Mouse (Mus musculus): Measurements from ENCODE around the gene Dgkd. TPM values are rescaled to one million over a fixed set of nuclear protein-coding genes. Genes with fewer than 3 reads are reported as not detected.

The Dgkd gene
- polyA plus RNA-seq, 1 experiment from 2014 or later: 47.6 TPM

DNA sequence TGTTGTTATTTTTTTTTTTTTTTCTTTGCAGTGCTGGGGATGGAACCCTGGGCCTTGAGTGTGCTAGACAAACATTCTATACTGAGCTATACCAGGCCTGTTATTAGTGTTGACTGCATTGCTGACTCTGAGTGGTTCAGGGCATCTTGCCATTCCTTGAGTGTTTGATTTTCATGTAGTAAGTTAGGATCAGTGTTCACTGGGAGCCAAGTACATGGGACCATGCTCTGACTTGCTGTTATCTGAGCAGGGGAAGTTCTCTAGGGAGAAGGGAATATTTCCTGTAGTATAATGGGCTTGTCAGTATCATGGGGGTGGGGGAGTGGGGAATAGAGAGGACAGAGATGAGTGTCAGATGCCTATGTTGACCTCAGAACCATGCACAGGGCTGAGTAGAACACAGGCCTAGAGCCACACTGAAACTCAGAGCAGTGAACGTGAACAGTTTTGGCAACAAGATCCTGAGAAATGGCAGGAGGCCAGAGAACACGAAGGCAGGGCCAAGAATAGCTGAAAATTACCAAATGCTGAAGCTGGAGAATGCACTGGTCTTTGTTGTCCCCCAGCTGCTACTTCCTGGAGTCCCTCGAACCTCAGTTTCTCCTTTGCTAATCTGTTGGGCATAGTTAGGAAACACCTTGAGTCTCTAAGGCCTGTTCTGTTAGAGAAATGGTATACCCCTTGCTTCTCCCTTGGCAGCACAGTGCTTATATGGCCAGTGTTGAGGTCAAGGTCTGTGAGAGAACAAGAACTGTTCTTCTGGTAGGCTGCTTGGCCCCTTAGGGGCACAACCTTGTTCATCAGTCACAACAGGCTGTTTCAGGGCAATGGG is 26.6 kb downstream of the Dgkd start:
- DNase-seq (ENCODE audit: low read depth, low spot score) (peak; percentile 64), ATAC-seq (no peak)
- H3K27me3 ChIP-seq: no peaks in the 10 kb centered on the region
- no peak for TF ChIP-seq CTCF (IDR thresholded peaks at IDR 0.05)
- CTCF ChIA-PET: interaction anchor here (2.6 kb wide), 1 partner anchor 10 kb away, joined by 6 read pairs; no protein-coding TSS in a partner anchor
- in situ Hi-C loops (cut with MboI; ENCODE audit: low pct_unique_long_range_greater_than_20kb): no loop called here
- POLR2A ChIA-PET: no interaction called here

DNA sequence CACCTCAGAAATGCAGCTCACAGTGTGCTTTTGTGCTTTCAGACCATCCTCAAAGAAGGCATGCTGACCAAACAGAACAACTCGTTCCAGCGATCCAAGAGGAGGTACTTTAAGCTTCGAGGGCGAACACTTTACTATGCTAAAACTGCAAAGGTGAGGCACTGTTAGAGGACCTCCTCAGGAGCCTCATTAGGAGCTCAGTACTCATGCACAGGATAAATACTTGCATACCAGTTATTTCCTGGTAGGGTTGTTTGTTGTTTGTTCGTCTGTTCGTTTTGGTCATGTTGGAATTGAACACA is 27.2 kb downstream of the Dgkd start:
- CTCF ChIA-PET: interaction anchor here (2.6 kb wide), 1 partner anchor 10 kb away, joined by 6 read pairs; no protein-coding TSS in a partner anchor
- TF ChIP-seq CTCF (IDR thresholded peaks at IDR 0.05): no peak
- ATAC-seq: no peak
- no peaks in the 10 kb centered on the region for H3K27me3 ChIP-seq
- no peak for DNase-seq (ENCODE audit: low read depth, low spot score)
- POLR2A ChIA-PET: no interaction called here
- in situ Hi-C loops (cut with MboI; ENCODE audit: low pct_unique_long_range_greater_than_20kb): no loop called here

DNA sequence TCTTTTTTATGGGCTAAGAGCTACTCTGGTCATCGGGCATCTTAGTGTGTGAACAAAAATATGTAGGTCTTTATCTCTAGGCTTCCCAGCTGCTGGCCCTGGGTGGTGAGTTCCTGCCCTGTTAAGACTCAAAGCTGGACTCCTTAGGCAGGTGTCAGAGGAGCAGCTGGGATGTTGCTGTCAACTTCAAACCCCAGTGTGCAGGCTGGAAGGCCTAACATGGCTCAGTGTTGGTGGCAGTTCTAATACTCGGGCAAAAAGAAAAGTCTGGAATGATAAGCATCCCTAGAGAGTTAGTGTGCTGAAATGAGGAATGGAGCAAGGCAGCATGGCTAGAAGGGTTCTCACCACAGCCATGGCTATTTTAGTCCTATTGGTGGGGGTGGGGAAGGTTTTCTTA is 27.8 kb downstream of the Dgkd start:
- ATAC-seq (no peak), DNase-seq (ENCODE audit: low read depth, low spot score) (no peak)
- in situ Hi-C loops (cut with MboI; ENCODE audit: low pct_unique_long_range_greater_than_20kb): no loop called here
- no peak for TF ChIP-seq CTCF (IDR thresholded peaks at IDR 0.05)
- CTCF ChIA-PET: interaction anchor here (2.6 kb wide), 1 partner anchor 9 kb away, joined by 6 read pairs; no protein-coding TSS in a partner anchor
- POLR2A ChIA-PET: no interaction called here
- H3K27me3 ChIP-seq: no peaks in the 10 kb centered on the region

DNA sequence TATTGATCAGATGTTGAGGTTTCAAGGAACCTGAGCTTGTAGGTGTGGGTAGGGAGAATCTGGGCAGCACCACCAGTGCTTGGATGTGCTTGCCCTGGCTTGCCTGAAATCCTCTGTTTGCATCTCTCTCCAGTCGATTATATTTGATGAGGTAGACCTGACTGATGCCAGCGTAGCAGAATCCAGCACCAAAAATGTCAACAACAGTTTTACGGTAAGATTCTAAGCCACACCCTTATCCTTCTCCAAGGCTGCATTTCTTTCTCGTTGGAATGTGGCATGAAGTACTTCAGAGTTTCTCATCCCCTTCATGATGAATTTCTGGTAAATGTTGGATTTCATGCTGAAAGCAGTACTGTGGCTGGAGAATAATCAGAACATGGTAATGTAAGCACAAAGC is 28.6 kb downstream of the Dgkd start:
- ChIA-PET POLR2A (no interaction called here), CTCF (no interaction called here)
- no peak for TF ChIP-seq CTCF (IDR thresholded peaks at IDR 0.05)
- DNase-seq (ENCODE audit: low read depth, low spot score) (no peak), ATAC-seq (no peak)
- in situ Hi-C loops (cut with MboI; ENCODE audit: low pct_unique_long_range_greater_than_20kb): no loop called here
- no peaks in the 10 kb centered on the region for H3K27me3 ChIP-seq

GRCm38 (mm10) chr1:87882554-87882953 is 29.5 kb downstream of the Dgkd start:
- ChIA-PET POLR2A (no interaction called here), CTCF (interaction anchor here (0.6 to 1.2 kb wide), 2 partner anchors 89 to 114 kb away, joined by 3 read pairs; no protein-coding TSS in a partner anchor)
- in situ Hi-C loops (cut with MboI; ENCODE audit: low pct_unique_long_range_greater_than_20kb): no loop called here
- DNase-seq (ENCODE audit: low read depth, low spot score): no peak
- ATAC-seq: no peak
- no peak for TF ChIP-seq CTCF (IDR thresholded peaks at IDR 0.05)
- H3K27me3 ChIP-seq: no peaks in the 10 kb centered on the region

- no peak for DNase-seq (ENCODE audit: low read depth, low spot score)
- no peaks in the 10 kb centered on the region for H3K27me3 ChIP-seq
- no peak for TF ChIP-seq CTCF (IDR thresholded peaks at IDR 0.05)
- CTCF ChIA-PET: interaction anchor here (0.8 kb wide), 1 partner anchor 49 kb away, joined by 3 read pairs; no protein-coding TSS in a partner anchor
- in situ Hi-C loops (cut with MboI; ENCODE audit: low pct_unique_long_range_greater_than_20kb): no loop called here
- ATAC-seq: no peak
- POLR2A ChIA-PET: no interaction called here
Measured at GRCm38 (mm10) chr1:87890960-87891359, 37.9 kb downstream of the Dgkd start.

- DNase-seq (ENCODE audit: low read depth, low spot score): no peak
- no peak for TF ChIP-seq CTCF (IDR thresholded peaks at IDR 0.05)
- ChIA-PET POLR2A (no interaction called here), CTCF (interaction anchor here (0.8 kb wide), 1 partner anchor 50 kb away, joined by 3 read pairs; no protein-coding TSS in a partner anchor)
- H3K27me3 ChIP-seq: no peaks in the 10 kb centered on the region
- ATAC-seq: no peak
- in situ Hi-C loops (cut with MboI; ENCODE audit: low pct_unique_long_range_greater_than_20kb): no loop called here
Measured at GRCm38 (mm10) chr1:87891634-87892033, 38.5 kb downstream of the Dgkd start.

DNA sequence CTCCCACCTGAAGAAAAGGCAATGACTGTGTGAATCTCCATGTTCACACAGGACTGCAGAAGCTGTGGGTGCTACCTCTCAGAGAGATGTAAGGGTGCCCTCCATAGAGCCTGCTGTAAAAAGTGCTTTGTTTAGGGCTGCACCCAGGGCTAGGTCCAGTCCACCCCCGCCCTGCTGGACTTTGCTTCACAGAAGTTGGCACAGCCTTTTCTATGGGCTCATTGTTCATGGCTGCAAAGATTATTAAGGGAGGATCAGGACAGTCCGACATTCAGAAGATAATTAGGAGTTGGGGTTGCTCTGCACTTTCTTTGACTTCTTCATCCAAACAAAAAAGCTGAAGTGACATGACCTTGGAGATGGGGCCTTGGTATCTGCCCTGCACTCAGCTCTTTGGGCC is 39.4 kb downstream of the Dgkd start:
- H3K27me3 ChIP-seq: no peaks in the 10 kb centered on the region
- POLR2A ChIA-PET: no interaction called here
- in situ Hi-C loops (cut with MboI; ENCODE audit: low pct_unique_long_range_greater_than_20kb): no loop called here
- CTCF ChIA-PET: no interaction called here
- TF ChIP-seq CTCF (IDR thresholded peaks at IDR 0.05): no peak
- DNase-seq (ENCODE audit: low read depth, low spot score): no peak
- ATAC-seq: no peak

DNA sequence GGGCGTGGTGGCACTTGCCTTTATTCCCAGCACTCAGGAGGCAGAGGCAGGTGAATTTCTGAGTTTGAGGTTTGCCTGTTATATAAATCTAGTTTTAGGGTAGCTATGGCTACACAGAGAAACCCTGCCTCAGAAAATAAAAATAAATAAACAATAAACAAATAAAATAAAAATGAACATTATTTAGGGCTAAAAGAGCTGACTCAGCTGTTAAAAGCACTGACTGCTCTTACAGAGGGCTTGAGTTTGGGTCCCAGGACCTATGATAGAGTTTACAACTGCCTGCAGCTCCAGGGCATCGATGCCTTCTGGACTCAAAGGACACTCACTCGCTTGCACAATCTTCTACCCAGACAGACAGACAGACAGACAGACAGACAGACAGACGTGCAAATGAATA is 40.3 kb downstream of the Dgkd start:
- ChIA-PET POLR2A (no interaction called here), CTCF (no interaction called here)
- in situ Hi-C loops (cut with MboI; ENCODE audit: low pct_unique_long_range_greater_than_20kb): no loop called here
- ATAC-seq (no peak), DNase-seq (ENCODE audit: low read depth, low spot score) (no peak)
- TF ChIP-seq CTCF (IDR thresholded peaks at IDR 0.05): no peak
- H3K27me3 ChIP-seq: no peaks in the 10 kb centered on the region

DNA sequence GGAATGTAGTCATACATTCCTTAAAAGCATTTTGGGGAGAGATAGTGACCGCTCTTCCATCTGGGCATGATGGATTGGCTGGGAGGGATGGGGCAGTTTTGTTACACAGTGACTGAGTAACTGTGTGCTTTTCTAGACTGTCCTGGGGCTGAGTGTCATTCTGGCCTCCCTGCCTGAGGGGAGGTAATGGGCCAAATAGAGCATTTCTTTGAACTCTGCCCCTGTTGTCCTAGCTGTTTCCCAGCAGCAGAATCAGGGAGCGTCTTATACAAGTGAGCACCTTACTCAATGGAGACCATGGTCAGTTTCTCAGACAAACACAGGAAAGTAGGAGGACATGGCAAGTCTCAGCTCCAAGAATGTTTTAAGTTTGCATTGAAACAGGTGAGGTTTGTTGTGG is 43.8 kb downstream of the Dgkd start:
- DNase-seq (ENCODE audit: low read depth, low spot score): no peak
- ATAC-seq: no peak
- POLR2A ChIA-PET: interaction anchor here (1.5 kb wide), 1 partner anchor 12 kb away, joined by 3 read pairs; no protein-coding TSS in a partner anchor
- no peaks in the 10 kb centered on the region for H3K27me3 ChIP-seq
- no peak for TF ChIP-seq CTCF (IDR thresholded peaks at IDR 0.05)
- in situ Hi-C loops (cut with MboI; ENCODE audit: low pct_unique_long_range_greater_than_20kb): no loop called here
- CTCF ChIA-PET: interaction anchor here (1.3 kb wide), 1 partner anchor 10 kb away, joined by 3 read pairs; no protein-coding TSS in a partner anchor

- no peak for DNase-seq (ENCODE audit: low read depth, low spot score)
- in situ Hi-C loops (cut with MboI; ENCODE audit: low pct_unique_long_range_greater_than_20kb): no loop called here
- POLR2A ChIA-PET: no interaction called here
- no peak for ATAC-seq
- CTCF ChIA-PET: interaction anchor here (0.7 to 3.1 kb wide), 3 partner anchors 14 to 30 kb away, joined by 3 to 9 read pairs (median 3); no protein-coding TSS in a partner anchor
- TF ChIP-seq CTCF (IDR thresholded peaks at IDR 0.05): no peak
- no peaks in the 10 kb centered on the region for H3K27me3 ChIP-seq
Measured at GRCm38 (mm10) chr1:87899701-87900100, 46.6 kb downstream of the Dgkd start.
